Mouse (Mus musculus): ENCODE results near the gene Sema6d.

DNA sequence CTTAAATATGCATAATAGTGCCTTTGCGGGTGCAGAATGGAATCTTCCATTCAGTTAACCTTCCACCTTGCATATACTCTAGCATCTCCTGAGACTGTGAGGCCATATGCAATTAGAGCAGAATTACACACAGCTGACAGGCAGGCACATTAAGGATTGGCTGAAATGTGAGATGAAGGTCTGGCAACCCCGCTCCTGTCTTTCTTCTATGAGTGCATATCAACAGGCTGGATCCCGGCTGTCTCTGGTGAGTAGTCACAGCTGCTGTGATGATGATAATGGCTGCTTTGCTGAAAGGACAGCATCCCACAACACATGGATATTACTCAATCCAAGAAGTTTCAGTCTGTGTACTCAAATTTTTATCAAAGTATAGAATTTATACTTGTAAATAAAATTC, 29.9 kb upstream of the Sema6d start:
- TF ChIP-seq CTCF (IDR thresholded peaks at IDR 0.05; ENCODE audit: borderline replicate concordance, insufficient read depth, low read length): no peak
- TF ChIP-seq POLR2A (IDR thresholded peaks at IDR 0.05; ENCODE audit: low read depth, low read length): no peak
